Mouse (Mus musculus) layer of hippocampus, postnatal 10 days (tissue): ENCODE measurements at regions not wholly inside any gene's neighbourhood (a gene's known extent, or its start where the extent isn't known, plus 50 kb on each side); places are given as distances from the start of the nearest gene placed in this dataset.
A peak's percentile ranks its signal among the peaks of the same experiment; 100 is the strongest.

ENCODE experiments used
- DNase-seq, 2 experiments: peaks; one replicate each; pipeline ENCODE4 v3.0.0; 2021; ENCODE audit warnings: low spot score in 2 of 2

DNA sequence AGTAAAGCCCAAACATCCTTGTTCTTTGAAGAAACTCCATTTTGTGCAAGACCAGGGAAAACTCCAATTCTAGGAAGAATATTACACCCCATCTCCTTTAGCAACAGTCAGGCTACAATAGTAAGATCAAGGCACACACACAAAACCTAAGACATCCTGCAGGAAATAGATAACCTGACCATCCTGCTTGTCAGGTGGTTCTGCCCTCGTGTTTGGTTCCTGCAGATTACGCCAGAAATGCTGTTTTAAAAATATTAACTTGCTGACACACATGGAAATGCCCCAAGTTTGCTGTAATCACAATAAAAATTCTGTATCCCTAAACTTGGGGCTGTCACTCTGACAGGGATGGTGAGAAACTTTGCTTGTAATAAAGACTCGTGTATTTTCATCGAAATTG lies 251.6 kb downstream of the Kcnj3 start:
- DNase-seq, result no peak

- DNase-seq, result peak; percentile 16 to 29
Measured at GRCm38 (mm10) chr2:55692902-55693870, 257.4 kb downstream of the Kcnj3 start.

DNA sequence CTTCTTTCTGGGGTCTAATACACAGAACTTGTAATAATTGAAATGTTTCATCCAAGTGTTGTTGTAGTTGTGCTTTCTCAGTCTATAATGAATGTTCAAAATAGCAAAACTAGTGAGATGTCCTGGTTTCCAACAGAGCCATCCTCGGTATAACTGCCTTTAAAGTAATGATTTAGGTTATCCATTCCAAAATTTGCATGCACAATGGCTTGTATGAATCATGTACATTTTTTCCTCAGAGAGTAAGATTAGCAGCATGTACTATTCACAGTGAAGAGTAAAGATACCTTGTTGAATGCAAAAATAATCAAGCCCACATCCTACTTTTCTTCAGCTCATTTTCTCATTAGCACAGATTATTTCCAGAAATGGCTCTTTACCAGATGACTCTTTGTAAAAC lies 263.9 kb downstream of the Kcnj3 start:
- no peak for DNase-seq
